Comparison of ENCODE assay signal across 17 mouse cellular contexts in genomic region chr7:4122076-4122768, GRCm38 (mm10). TPM values are rescaled to one million over a fixed set of nuclear protein-coding genes. Genes with fewer than 3 reads are reported as not detected.
DNase-seq lines count a peak whose midpoint lies in the region; ATAC-seq lines count a peak whose summit lies in the region.
"Had no signal": no experiment of that assay in that cellular context is flagged by ENCODE, and none has a peak within 500 bp of the region (broad histone marks: within the 10 kb centered on the region; RNA-seq: fewer than 3 reads in every experiment).

No protein-coding gene starts in this region.

- H3K4me3 ChIP-seq in hindbrain, embryonic 12.5 days = peak overlapping the region; percentile 59
- H3K4me3 ChIP-seq: heart, adult 2 months; limb, embryonic 12.5 days; lung, embryonic 15.5 days had no signal

- peak overlapping the region; percentile 73 for H3K4me2 ChIP-seq in hindbrain, embryonic 12.5 days (replicated peaks)
- H3K4me2 ChIP-seq: limb, embryonic 12.5 days; lung, embryonic 15.5 days had no signal

- ATAC-seq in hindbrain, embryonic 12.5 days (ENCODE audit: low FRiP score) = no peak
- no peak for ATAC-seq in inflammation-experienced regulatory T-cells, adult 6 months
- ATAC-seq: Patski had no signal

- H3K9ac ChIP-seq in hindbrain, embryonic 12.5 days = peak overlapping the region; percentile 86
- H3K9ac ChIP-seq: limb, embryonic 12.5 days; lung, embryonic 15.5 days had no signal

- H3K9me3 ChIP-seq in hindbrain, embryonic 12.5 days (replicated peaks) = no peaks in the 10 kb centered on the region
- H3K9me3 ChIP-seq: limb, embryonic 12.5 days; lung, embryonic 15.5 days had no signal

- 0 out of 2 replicates have a peak, but pooled peaks cover 8% of the 10 kb centered on the region for H3K36me3 ChIP-seq in hindbrain, embryonic 12.5 days
- H3K36me3 ChIP-seq: limb, embryonic 12.5 days; lung, embryonic 15.5 days had no signal

- peak overlapping the region; percentile 92 for H3K27ac ChIP-seq in hindbrain, embryonic 12.5 days
- H3K27ac ChIP-seq: heart, adult 2 months; limb, embryonic 12.5 days; lung, embryonic 15.5 days had no signal

- peak; percentile 80 for DNase-seq in heart, adult 11 months
- DNase-seq in heart, postnatal 10 days = no peak
- peak; percentile 9 to 15 for DNase-seq in cerebellum, postnatal 14 days
- DNase-seq in naive thymus-derived CD4-positive, alpha-beta T cell, adult 2 months (ENCODE audit: low read depth) = peak; percentile 5
- no peak for DNase-seq in ovary, postnatal 10 days (ENCODE audit: low spot score)
- DNase-seq in spleen, adult 18-20 months = no peak
- DNase-seq: adrenal gland, postnatal 25 days; embryo, embryonic 11 days; heart, adult 2 months; kidney, postnatal 4 days; thymus, postnatal 25 days had no signal

- H3K4me1 ChIP-seq in hindbrain, embryonic 12.5 days = peaks cover 65% of the 10 kb centered on the region

- peaks cover 11% of the 10 kb centered on the region; the same call in 1 of the 2 replicates for H3K27me3 ChIP-seq in hindbrain, embryonic 12.5 days

- intact Hi-C loops in heart, postnatal 10 days (cut with DNase I) = no loop called here

- 42% methylated on average over 11 of the region's 11 CpGs for WGBS in hindbrain, embryonic 12.5 days

RNA-seq across cellular contexts. Expression of gene Ttyh1, which starts 3.0 kb away (rescaled TPM):
- total RNA-seq in heart, postnatal 10 days (2021) = 1 to 10 TPM; 1.4 to 2.3 TPM
- 108 and 110 TPM in 2 replicates for polyA plus RNA-seq in hindbrain, embryonic 12.5 days (2016; fragmentation: Nextera tagmentation; extraction: Ambion mirVana)
- under 1 TPM; 0.47 to 0.95 (median 0.62) TPM for polyA plus RNA-seq in inflammation-experienced regulatory T-cells, adult 6 months (2017; shearing (Covaris generic))

RNA-seq across cellular contexts. Expression of gene Leng8, which starts 14.6 kb away (rescaled TPM):
- 10 to 100 TPM; 57.3 to 57.9 TPM for total RNA-seq in heart, postnatal 10 days (2021)
- 115 and 118 TPM in 2 replicates for polyA plus RNA-seq in hindbrain, embryonic 12.5 days (2016; fragmentation: Nextera tagmentation; extraction: Ambion mirVana)
- polyA plus RNA-seq in inflammation-experienced regulatory T-cells, adult 6 months (2017; shearing (Covaris generic)) = 10 to 100 TPM; 22.6 to 40.2 (median 24.9) TPM

RNA-seq across cellular contexts. Expression of gene Leng9, which starts 28.0 kb away (rescaled TPM):
- 1 to 10 TPM; 2.8 to 3.2 TPM for total RNA-seq in heart, postnatal 10 days (2021)
- 3.6 and 4.3 TPM in 2 replicates for polyA plus RNA-seq in hindbrain, embryonic 12.5 days (2016; fragmentation: Nextera tagmentation; extraction: Ambion mirVana)
- 1 to 10 TPM; 6.3 to 9.5 (median 7.2) TPM for polyA plus RNA-seq in inflammation-experienced regulatory T-cells, adult 6 months (2017; shearing (Covaris generic))

RNA-seq across cellular contexts. Expression of gene Cdc42ep5, which starts 42.4 kb away (rescaled TPM):
- 10 to 100 TPM; 11.6 to 12.3 TPM for total RNA-seq in heart, postnatal 10 days (2021)
- polyA plus RNA-seq in hindbrain, embryonic 12.5 days (2016; fragmentation: Nextera tagmentation; extraction: Ambion mirVana) = 24.2 and 25.7 TPM in 2 replicates
- polyA plus RNA-seq in inflammation-experienced regulatory T-cells, adult 6 months (2017; shearing (Covaris generic)) = not detected

RNA-seq across cellular contexts. Expression of gene Lair1, which starts 59.2 kb away (rescaled TPM):
- under 1 TPM; 0.22 TPM for total RNA-seq in heart, postnatal 10 days (2021)
- polyA plus RNA-seq in hindbrain, embryonic 12.5 days (2016; fragmentation: Nextera tagmentation; extraction: Ambion mirVana) = 1.8 and 2.4 TPM in 2 replicates
- polyA plus RNA-seq in inflammation-experienced regulatory T-cells, adult 6 months (2017; shearing (Covaris generic)) = 10 to 100 TPM in 1 of 3 experiments, 1 to 10 TPM in 2; 1.3 to 16.5 (median 2.3) TPM
- polyA plus RNA-seq: C2C12 had no signal

Comparison
In these comparisons a context has a peak if more than half of its experiments do, and no peak if none do; other contexts are left out.
1. DNase-seq: peak in heart, adult 11 months (single experiment), cerebellum, postnatal 14 days (2 of 2) and naive thymus-derived CD4-positive, alpha-beta T cell, adult 2 months (single experiment); none in heart, postnatal 10 days (0 of 2), ovary, postnatal 10 days (single experiment) and spleen, adult 18-20 months (0 of 2).
2. RNA of gene Ttyh1, which starts 3.0 kb away (polyA plus RNA-seq): 108 to 110 TPM in hindbrain, embryonic 12.5 days; 0.47 to 0.95 TPM in inflammation-experienced regulatory T-cells, adult 6 months; every median in the first group is over 10 times any median in the second.